Mouse (Mus musculus) MEL (cell line): Measurements from ENCODE around the gene Ttll8.

Experiments
- CTCF ChIP-seq, 3 experiments: IDR thresholded peaks in 2 of 3; conservative IDR thresholded peaks in 1 of 3; 2 replicates each; pipeline ENCODE4 v1.5.1; 2011 to 2012; ENCODE audit warnings: low read length in 3 of 3, low read depth in 2 of 3, mild to moderate bottlenecking in 2 of 3, improper control_type of control experiment in 1 of 3, inconsistent platforms in 1 of 3, mixed read lengths in 1 of 3, moderate library complexity in 1 of 3; ENCODE audit not compliant: control insufficient read depth in 1 of 3, insufficient read depth in 1 of 3, poor library complexity in 1 of 3, severe bottlenecking in 1 of 3
- E2F4 ChIP-seq: IDR thresholded peaks from 2 replicates; pipeline ENCODE4 v1.6.1; 2011; ENCODE audit warnings: low read depth, low read length, improper control_type of control experiment, borderline replicate concordance
- ELF1 ChIP-seq: IDR thresholded peaks from 2 replicates; pipeline ENCODE4 v1.6.1; 2014; ENCODE audit warnings: low read depth, mild to moderate bottlenecking, inconsistent platforms, low read length, improper control_type of control experiment, moderate library complexity
- EP300 ChIP-seq, 2 experiments: IDR thresholded peaks; 2 replicates each; pipeline ENCODE4 v1.6.1; 2011; ENCODE audit warnings: improper control_type of control experiment in 2 of 2, low read length in 2 of 2, low read depth in 1 of 2, mild to moderate bottlenecking in 1 of 2
- HCFC1 ChIP-seq: IDR thresholded peaks from 2 replicates; pipeline ENCODE4 v1.6.1; 2012; ENCODE audit warnings: low read depth, mild to moderate bottlenecking, inconsistent platforms, low read length, improper control_type of control experiment, moderate library complexity
- JUND ChIP-seq: IDR thresholded peaks from 2 replicates; pipeline ENCODE4 v1.6.1; 2011; ENCODE audit warnings: low read depth, mild to moderate bottlenecking, improper control_type of control experiment, low read length
- MAFK ChIP-seq: IDR thresholded peaks from 2 replicates; pipeline ENCODE4 v1.6.1; 2011; ENCODE audit warnings: low read depth, mild to moderate bottlenecking, low read length, improper control_type of control experiment, borderline replicate concordance
- MEF2A ChIP-seq: IDR thresholded peaks from 2 replicates; pipeline ENCODE4 v1.6.1; 2014; ENCODE audit warnings: low read depth, mild to moderate bottlenecking, inconsistent platforms, low read length, improper control_type of control experiment; ENCODE audit not compliant: poor library complexity, insufficient replicate concordance, severe bottlenecking; ENCODE audit errors: extremely low read depth
- NELFE ChIP-seq: IDR thresholded peaks from 2 replicates; pipeline ENCODE4 v1.6.1; 2011; ENCODE audit warnings: low read depth, low read length, improper control_type of control experiment
- SMC3 ChIP-seq: IDR thresholded peaks from 2 replicates; pipeline ENCODE4 v1.6.1; 2011; ENCODE audit warnings: low read depth, low read length, improper control_type of control experiment
- TAL1 ChIP-seq: IDR thresholded peaks from 2 replicates; pipeline ENCODE4 v1.6.1; 2012; ENCODE audit warnings: mild to moderate bottlenecking, inconsistent platforms, low read length, moderate library complexity, mixed read lengths

- no peak for TF ChIP-seq TAL1
- no peak for TF ChIP-seq HCFC1
- no peak for TF ChIP-seq CTCF (IDR thresholded peaks at IDR 0.05 in 2 of 3, conservative IDR thresholded peaks at IDR 0.05 in 1 of 3; ENCODE audit: control insufficient read depth in 1 of 3, insufficient read depth in 1 of 3, low read depth in 2 of 3, low read length in 3 of 3, poor library complexity in 1 of 3, severe bottlenecking in 1 of 3)
- TF ChIP-seq MEF2A = no peak
- TF ChIP-seq EP300 (IDR thresholded peaks at IDR 0.05; ENCODE audit: low read depth in 1 of 2, low read length in 2 of 2) = no peak
- TF ChIP-seq MAFK = no peak
- TF ChIP-seq NELFE = no peak
- TF ChIP-seq ELF1 = no peak
- TF ChIP-seq E2F4 = no peak
- no peak for TF ChIP-seq SMC3
- TF ChIP-seq JUND = no peak
These were observed 79.7 kb downstream of the Ttll8 start for GRCm38 (mm10) chr15:88874477-88874876.
